Mouse (Mus musculus) ovary, postnatal 14 days (tissue): ENCODE measurements around the gene Haspin.

Source experiments
- DNase-seq: peaks from one replicate; pipeline ENCODE4 v3.0.0; 2022; ENCODE audit warnings: low spot score

The Haspin gene

GRCm38 (mm10) chr11:73144261-73144681 is 6.2 kb upstream of the Haspin start:
- no peak for DNase-seq

GRCm38 (mm10) chr11:73137116-73137515 is 978 bp downstream of the Haspin start:
- no peak for DNase-seq

DNA sequence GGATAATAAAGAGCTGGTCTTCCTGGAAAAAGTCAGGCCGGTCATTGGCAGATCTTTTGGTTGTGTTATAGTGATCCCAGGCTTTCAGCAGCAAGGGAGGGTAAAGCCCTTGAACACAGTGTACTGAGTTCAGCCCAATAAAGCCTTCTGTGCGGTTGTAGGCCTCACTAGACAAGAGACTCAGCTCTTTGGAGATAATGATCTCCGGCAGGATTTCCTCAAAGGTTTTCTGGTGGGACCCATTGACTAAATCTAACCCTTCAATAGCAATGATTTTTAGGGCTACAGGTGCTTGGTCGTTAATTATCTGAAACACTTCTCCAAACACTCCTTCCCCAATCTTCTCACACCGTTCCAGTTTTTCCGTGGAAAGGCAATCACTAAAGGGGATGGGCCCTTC is 1.5 kb downstream of the Haspin start:
- no peak for DNase-seq

DNA sequence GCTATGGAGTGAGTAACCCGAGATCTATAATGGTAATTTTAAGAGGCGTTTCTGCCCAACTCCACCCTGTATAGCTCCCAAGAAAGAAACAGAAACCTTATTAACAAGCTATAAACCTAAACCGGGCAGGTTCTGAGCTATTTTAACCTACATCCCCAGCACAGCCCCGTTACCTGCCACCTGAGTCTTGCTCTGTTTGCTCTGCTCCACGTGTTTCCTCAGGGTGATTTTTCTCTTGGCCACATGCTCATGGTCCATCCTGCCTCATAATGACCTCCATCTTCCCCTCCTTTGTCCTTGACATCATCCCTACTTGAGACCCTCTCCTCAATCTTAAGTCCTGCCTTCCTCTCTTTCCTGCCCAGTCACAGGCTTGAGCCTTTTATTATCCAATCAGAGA is 3.9 kb downstream of the Haspin start:
- DNase-seq: no peak

DNA sequence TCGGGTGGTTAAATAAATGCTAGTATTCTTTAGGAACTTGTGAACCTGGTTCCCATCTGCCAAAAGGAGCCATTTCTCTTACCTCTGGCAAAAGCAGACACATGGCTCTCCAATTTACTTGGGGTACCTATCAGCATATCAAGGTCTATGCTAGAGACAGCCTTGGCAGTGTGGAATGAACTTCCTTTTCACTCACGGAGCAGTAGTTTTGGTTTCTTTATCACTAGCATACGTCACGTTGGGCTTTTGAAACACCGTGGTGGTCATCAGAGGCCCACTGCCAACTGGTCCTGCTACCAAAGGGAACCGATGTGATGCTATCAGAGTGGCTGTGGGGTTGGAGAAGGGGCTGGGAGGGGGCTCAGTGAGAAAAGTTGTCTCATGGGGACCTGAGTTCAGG is 5.1 kb downstream of the Haspin start:
- DNase-seq: no peak

GRCm38 (mm10) chr11:73131020-73131419 is 7.1 kb downstream of the Haspin start:
- DNase-seq: no peak

DNA sequence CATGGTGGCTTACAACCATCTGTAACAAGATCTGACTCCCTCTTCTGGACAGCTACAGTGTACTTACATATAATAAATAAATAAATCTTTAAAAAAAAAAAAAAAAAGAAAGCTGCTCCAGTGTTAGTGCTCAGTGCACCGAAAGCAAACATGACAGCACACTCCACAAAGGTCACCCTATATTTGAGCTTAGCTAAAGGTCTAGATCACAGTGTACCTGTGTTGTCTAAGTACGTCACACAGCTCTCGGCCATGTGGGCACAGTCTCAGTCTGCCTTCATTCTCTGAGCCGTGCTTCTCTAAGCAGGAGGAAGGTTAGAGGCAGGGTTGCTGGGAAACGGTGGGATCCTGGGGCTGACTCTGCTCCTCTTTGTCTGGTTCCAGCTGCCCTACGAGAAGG is 11.6 kb downstream of the Haspin start:
- no peak for DNase-seq

GRCm38 (mm10) chr11:73111414-73111813 is 26.7 kb downstream of the Haspin start:
- DNase-seq: no peak

DNA sequence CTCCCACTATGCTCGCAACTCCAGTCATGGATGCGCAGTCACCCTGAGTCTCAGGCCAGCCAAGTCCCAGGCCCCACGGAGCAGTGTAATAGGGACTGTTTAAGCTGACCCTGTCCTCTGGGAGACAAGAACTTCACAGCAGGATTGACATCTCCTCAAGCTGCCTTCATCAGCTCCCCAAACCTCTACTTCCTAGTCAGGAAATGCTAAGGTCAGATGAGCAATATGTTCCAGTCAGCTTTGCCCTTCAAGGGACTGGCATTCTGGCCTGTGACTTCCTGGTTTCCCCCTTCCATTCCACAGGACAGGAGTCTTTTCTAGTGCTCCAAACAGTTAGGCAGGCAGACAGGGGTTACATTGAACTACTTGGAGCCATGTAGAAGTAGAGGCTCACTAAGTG is 28.2 kb downstream of the Haspin start:
- no peak for DNase-seq

- no peak for DNase-seq
Measured at GRCm38 (mm10) chr11:73108898-73109625, 29.0 kb downstream of the Haspin start.

GRCm38 (mm10) chr11:73108195-73108897 is 29.7 kb downstream of the Haspin start:
- no peak for DNase-seq

GRCm38 (mm10) chr11:73107358-73107757 is 30.7 kb downstream of the Haspin start:
- DNase-seq: peak; percentile 22

GRCm38 (mm10) chr11:73105246-73105645 is 32.8 kb downstream of the Haspin start:
- DNase-seq: no peak

DNA sequence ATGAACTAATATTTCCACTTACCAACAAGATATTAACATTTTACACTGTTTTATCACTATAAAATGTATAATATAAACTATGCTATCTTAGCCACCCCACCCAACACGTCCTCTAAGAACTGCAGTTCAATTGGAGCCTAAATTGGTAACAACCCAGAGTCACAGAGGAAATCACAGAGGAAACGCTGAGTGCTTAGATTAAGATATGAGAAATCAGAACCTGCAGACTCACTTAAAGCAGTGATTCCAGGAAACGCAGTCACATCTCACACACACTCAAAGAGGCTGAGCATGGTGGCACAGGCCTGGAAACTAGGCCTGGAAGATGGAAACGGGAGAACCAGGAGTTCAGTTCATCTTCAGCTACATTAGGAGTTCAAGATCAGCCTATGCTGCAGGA is 36.8 kb downstream of the Haspin start:
- DNase-seq: no peak

- DNase-seq: no peak
Measured at GRCm38 (mm10) chr11:73099976-73100750, 37.9 kb downstream of the Haspin start.

DNA sequence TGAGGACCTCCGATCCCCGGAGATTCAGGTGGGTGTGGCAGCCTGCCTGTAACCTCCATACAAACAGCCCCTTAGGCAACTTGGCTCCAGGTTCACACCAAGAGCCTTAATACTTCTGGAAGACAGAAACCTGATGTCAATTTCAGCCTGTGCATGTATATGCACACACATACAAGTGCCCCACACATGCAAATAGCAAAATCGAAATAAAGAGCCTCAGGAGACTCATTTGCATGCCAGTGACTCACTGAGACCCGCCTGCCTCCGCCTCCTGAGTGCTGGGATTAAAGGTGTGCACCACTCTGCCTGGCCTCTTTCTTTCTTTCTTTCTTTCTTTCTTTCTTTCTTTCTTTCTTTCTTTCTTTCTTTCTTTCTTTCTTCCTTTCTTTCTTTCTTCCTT is 39.2 kb downstream of the Haspin start:
- DNase-seq: no peak

DNA sequence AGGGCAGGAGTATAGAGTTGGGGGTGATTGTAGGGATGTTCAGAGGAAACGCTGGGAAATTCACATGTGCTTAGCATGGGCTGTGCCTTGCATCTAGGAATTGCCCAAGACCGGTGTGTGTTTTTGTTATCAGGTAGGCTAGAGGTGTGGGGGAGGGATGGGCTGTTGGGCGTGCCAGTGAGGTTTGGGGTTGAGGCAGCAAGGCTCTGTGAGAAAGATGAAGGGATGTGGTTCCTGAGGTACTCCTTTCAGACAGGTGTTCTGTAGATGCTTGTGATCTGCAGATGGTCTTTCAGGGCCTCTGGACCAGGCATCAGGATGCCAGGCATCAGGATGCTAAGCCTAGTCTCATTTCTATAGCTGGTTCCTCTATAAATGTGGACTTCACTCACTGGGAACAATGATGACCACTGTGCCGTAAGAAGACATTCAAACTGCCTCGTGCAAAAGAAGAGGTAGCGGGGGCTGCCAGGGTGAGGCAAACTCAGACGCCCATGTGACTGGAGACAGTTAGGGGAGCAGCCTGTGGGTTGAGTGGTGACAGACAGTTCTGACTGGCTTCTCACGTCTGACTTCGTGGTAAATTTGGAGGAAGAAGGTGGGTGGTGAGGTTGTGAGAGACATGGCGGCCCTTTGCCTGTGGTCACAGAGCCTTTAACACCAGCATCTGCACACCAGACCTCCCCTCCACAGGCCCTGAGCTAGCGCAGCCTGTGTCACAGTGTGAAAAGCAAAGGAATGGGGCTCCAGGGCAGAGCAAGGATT is 43.7 kb downstream of the Haspin start:
- no peak for DNase-seq

DNA sequence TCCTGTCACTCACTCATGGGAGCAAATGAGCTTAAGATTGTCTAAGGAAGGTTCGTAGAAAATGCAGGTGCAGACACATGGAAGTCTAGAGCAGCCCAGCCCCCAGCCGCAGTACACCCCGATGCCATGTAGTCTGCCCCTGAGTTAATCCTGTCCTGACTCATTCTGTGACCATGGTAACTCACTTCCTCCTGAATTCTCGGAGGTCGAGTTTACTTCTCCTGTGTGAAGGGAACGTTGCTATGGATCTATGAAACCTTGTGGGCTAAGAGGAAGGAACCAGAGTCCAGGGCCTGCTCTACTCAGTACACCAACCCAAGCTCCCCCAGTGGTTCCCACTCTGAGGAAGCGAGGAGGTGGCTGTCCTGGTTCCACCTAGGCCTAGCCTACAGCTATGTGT is 45.2 kb downstream of the Haspin start:
- no peak for DNase-seq

- DNase-seq: peak; percentile 16
Measured at GRCm38 (mm10) chr11:73092057-73092456, 46.0 kb downstream of the Haspin start.

DNA sequence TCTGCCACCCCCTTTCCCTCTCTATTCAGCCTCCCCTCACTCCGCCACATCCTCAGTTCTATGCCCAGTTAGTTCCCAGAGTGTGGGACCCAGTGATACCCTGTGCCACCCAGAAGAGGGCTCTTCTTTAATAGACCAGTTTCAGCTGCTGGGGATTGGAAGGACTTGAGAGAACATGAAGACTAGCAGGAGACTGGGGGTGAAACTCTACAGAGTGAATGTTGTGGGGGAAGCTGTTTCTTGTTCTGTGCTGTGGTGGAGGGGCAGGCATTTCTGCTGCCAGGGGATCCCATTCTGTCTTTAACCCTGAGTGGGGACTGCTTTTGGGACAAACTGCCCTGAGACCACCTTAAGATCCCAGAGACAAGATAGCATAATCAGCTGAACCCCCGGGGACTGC is 47.3 kb downstream of the Haspin start:
- no peak for DNase-seq

DNA sequence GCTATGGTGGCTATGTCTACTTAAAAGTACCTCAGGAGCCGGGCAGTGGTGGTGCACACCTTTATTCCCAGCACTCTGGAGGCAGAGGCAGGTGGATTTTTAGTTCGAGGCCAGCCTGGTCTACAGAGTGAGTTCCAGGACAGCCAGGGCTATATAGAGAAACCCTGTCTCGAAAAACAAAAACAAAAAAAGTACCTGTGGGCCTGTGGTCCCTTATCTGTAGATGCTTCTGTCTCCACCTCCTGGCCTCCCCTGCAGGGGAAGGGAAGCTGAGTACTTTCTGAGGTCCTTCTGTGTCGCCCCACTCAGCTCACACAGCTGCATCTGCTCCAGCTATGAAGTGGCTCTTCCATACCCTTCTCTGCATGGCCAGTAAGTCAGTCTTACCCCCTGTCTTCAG is 47.8 kb downstream of the Haspin start, which contains the start of gene Itgae:
Itgae (plus strand) TSS at position 301 of the 400 bp plus-strand sequence.
- no peak for DNase-seq
